Mouse (Mus musculus): ENCODE measurements around the gene Gm10277. TPM values are rescaled to one million over a fixed set of nuclear protein-coding genes. Genes with fewer than 3 reads are reported as not detected.
A peak's percentile ranks its signal among the peaks of the same experiment; 100 is the strongest.

Gene Gm10277
- total RNA-seq, 2 experiments from 2014 or later: not detected

DNA sequence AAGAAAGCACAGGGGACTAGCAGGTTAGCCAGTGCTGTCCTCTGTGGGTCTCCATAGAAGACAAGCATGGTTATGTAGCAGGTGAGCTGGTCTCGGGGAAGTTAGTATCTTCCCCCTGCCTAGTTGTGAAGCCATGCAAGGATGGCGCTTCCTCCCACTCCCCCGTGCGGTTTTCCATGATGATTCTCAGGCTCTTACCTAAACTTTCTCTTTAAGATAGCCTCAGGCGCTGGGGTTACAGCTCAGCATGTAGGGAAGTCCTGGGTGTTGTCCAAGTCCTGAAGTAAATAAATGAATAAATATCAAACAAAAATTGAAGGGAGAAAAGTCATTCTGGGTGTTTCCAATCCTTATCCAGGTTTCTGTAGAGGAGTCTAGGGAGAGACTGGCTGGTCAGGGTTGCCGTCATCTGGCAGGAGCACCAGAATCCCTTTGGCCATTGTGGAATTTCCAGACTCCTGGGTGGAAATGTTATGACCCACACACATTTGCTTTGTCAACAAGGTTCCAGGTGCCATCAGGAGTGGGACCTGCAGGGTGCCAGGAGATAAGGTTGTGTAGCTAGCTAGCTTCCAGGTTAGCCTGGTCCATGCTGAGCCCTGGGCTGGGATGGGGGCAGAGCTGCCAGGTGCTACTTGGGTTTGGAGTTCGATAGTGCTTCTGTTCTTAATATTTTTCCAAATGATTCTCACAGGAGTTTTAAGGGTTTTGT is 5.3 kb downstream of the Gm10277 start:
- intact Hi-C loops (cut with DNase I): no loop called here
- DNase-seq (ENCODE audit: extremely low spot score in 1 of 2, low spot score in 2 of 2): no peak

DNA sequence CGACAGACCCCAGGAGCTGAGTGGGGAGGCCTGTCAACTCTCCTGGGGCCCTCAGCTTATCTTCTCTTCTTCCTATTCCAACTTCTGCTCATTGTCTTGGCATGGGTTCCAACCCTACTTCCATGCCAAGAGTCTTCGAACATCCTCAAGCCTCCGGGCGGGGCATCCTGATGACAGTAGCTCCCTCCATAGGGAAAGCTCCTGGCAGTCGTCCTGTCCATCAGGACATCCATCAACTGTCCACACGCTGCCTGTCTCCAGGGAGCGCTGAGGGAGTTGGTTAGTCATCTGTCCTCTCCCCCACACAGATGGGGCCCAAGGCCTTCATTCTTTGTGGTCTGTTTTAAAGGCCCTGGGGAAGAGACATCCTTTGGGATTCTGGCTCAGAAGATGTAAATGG is 6.5 kb downstream of the Gm10277 start:
- DNase-seq (ENCODE audit: extremely low spot score in 1 of 2, low spot score in 2 of 2): no peak
- intact Hi-C loops (cut with DNase I): no loop called here

DNA sequence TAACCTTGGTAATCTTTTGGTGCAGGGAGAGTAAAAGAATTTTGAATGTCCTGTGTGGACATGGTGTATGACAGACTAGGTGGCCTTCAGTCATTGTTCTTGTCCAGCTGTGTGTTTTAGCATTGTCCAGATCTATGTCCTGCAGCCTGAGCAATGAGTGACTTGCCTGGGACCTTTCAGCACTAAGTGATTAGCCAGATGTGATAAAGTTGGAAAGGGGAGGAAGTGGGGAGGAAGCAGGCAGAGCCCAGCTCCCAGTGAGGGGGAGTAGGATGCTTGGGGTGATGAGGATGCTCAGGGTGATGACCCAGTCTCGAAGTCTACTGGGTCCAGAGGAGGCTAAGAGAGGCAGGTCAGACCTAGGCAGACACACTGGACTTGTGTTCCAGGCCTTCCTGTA is 8.3 kb downstream of the Gm10277 start:
- intact Hi-C loops (cut with DNase I): no loop called here
- no peak for DNase-seq (ENCODE audit: extremely low spot score in 1 of 2, low spot score in 2 of 2)

DNA sequence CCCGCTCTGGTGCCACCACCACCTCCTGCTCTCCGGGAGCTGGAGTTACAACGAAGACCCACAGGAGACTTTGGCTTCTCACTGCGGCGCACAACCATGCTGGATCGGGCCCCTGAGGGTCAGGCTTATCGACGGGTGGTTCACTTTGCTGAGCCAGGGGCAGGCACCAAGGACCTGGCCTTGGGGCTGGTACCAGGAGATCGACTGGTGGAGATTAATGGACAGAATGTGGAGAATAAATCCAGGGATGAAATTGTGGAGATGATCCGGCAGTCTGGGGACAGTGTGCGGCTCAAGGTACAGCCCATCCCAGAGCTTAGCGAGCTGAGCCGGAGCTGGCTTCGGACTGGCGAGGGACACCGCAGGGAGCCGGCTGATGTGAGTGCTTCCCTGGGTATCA is 9.6 kb downstream of the Gm10277 start:
- intact Hi-C loops (cut with DNase I): no loop called here
- DNase-seq (ENCODE audit: extremely low spot score in 1 of 2, low spot score in 2 of 2): no peak

DNA sequence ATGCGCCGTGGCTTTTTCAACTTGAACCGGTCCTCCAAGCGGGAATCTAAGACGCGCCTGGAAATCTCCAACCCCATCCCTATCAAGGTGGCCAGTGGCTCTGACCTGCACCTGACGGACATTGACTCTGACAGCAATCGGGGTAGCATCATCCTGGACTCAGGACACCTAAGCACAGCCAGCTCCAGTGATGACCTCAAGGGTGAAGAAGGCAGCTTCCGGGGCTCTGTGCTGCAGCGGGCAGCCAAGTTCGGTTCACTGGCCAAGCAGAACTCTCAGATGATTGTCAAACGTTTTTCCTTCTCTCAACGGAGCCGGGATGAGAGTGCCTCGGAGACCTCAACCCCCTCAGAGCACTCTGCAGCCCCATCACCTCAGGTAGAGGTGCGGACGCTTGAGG is 10.1 kb downstream of the Gm10277 start:
- no peak for DNase-seq (ENCODE audit: extremely low spot score in 1 of 2, low spot score in 2 of 2)
- intact Hi-C loops (cut with DNase I): no loop called here

DNA sequence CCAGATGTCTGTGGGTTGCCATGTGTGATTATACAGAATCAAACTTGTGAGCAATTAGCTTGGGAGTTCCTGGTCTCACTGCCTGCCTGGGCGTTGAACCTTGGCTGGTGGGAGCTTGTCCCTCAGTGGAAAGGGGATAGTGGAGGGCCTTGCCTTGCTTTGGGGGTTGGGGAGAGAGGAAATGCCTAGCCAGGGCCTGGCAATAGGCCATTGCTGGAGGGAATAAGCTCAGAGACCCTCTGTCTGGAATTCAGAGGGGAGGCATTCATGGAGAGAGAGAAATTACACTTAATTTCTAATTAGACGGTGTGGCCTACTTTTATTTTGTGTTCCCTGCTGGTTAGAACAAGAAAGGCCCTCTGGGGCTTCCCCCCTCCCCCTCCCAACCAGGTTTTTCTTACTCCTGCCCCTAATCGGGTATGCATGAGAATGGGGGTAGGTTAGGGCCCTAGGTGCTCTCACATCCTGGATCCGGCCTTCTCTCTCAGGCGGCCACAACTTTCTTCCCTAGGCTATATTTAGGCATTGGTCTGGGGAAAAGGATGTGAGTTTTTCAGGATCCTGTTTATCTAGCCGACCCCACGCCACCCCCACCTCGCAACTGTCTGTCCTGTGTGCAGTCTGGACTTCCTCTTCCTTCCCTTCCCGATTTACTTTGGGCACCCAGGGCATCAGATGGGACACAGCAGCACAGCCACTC is 11.7 kb downstream of the Gm10277 start:
- intact Hi-C loops (cut with DNase I): no loop called here
- peak in 1 of 2 experiments; percentile 66 for DNase-seq (ENCODE audit: extremely low spot score in 1 of 2, low spot score in 2 of 2)

DNA sequence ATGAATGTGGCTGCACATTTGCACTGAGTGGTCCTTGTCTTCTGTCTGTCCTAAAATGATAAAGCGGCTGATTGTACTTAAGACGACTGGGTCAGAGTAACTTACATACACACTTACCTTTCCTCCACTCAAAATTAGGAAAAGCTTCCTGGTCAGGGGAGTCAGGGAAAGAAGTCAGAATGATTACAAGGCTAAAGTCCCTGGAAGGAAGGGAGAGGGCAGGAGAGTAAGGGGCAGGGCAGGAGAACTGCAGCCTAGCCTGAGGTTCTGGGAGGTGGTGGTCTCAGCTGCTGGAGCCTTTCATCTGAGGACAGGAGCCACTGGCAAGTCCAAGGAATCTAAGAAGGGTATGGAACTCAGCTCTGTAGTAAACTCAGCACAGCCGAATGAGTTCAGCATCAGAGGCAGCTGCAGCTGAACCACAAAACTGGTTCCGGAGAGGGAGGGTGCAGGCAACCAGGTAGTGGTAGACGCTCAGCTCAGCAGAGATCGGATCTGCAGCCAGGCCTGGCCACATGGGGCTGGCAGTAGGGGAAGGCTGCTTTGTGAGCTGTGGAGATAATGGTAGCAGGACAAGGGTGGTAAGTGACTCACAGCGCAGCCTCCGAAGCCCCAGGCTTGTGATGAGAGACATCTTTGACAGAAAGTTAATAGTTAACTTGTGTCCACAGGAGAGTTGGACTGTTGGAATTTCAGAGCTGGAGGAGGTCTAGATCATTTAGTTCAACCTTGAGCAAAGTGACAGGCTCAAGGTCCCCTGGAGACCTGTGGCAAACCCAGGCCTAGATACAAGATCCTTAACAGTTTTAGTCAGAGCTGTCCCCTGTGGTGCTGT is 15.5 kb downstream of the Gm10277 start:
- intact Hi-C loops (cut with DNase I): no loop called here
- DNase-seq (ENCODE audit: extremely low spot score in 1 of 2, low spot score in 2 of 2): no peak

DNA sequence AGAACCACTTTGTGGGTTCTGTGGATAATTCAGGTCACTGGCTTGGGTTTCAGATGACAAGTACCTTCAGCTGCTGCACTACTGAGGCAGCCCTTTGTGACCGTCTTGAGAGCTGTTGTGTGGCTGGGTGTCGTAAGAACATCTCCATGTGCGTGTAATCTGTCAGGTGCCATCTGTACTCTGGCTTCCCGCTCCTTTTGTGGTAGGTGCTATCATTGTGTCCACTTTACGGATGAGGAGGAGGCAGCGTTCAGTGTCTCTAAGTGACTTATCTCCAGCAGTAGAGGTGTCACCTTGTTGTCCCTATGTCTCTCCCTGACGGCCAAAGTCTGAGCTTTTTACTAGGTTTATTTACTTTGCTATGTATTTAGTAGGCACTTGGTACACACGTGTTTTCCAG is 17.2 kb downstream of the Gm10277 start:
- intact Hi-C loops (cut with DNase I): no loop called here
- no peak for DNase-seq (ENCODE audit: extremely low spot score in 1 of 2, low spot score in 2 of 2)

DNA sequence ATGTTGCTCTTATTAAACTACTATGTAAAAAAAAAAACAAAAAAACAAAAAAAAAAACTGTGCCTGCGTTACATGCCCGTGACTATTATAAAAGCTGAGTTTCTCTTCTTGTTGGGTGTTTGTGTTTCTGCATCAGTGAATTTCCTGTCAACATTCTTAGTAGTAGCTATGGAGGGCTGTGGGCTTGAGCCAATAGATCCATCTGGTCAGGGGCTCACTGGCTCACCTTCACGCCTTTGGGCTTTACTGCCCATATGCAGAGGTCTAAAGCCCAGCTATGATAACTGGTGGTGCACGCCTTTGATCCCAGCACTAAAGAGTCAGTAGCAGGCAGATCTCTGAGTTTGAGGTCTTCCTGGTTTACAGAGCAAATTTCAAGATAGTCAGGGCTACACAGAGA is 18.1 kb downstream of the Gm10277 start:
- intact Hi-C loops (cut with DNase I): no loop called here
- DNase-seq (ENCODE audit: extremely low spot score in 1 of 2, low spot score in 2 of 2): no peak

DNA sequence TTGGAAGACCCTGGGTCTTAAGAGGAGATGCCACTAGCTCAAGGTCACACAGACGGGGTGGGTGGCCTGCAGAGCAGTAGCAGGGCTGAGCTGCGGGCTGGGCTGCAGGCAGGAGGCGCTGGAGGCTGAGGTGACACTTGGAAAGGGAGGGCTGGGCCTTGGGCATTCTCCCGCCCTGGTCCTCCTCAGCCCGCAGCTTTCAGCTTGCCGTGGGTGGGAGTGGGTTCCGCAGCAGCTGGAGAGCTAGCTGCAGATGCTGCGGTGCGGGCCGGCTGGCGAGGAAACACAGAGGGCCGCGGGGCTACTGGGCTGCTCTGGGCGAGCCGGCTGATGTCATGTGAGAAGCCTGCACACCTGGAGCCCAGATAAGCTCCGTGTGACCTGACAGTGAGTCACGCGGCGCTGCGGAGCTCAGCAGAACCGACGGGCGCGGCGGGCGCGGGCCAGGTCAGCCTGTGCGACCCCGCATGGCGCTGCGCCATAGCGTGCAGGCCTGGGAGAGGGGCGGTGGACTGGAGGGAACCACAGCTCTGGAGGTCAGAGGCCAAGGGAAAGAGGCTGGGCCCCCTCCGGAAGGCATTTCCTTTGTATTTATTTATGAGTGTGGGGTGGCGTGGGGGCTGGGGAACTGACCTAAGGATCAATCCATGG is 21.1 kb downstream of the Gm10277 start:
- intact Hi-C loops (cut with DNase I): no loop called here
- peak in 1 of 2 experiments; percentile 80 for DNase-seq (ENCODE audit: extremely low spot score in 1 of 2, low spot score in 2 of 2)

DNA sequence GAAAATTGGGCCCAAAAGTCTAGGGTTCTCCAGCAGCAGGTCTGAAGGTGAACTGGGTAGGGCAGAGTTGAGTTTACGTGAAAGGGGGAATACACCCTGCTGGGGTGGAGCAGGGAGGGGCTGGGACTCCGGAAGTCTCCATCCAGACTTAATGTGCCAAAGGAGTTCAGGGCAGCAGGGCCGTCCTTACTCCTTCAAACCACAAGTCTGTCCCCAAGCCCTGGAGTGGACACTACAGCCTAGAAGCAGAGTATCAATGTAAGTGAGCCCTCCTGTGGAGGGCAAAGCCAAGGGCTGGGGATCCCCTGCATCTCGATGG is 22.1 kb downstream of the Gm10277 start:
- no peak for DNase-seq (ENCODE audit: extremely low spot score in 1 of 2, low spot score in 2 of 2)
- intact Hi-C loops (cut with DNase I): loop anchor here (2.0 kb wide), 1 partner anchor 27 kb away; no protein-coding TSS in a partner anchor

DNA sequence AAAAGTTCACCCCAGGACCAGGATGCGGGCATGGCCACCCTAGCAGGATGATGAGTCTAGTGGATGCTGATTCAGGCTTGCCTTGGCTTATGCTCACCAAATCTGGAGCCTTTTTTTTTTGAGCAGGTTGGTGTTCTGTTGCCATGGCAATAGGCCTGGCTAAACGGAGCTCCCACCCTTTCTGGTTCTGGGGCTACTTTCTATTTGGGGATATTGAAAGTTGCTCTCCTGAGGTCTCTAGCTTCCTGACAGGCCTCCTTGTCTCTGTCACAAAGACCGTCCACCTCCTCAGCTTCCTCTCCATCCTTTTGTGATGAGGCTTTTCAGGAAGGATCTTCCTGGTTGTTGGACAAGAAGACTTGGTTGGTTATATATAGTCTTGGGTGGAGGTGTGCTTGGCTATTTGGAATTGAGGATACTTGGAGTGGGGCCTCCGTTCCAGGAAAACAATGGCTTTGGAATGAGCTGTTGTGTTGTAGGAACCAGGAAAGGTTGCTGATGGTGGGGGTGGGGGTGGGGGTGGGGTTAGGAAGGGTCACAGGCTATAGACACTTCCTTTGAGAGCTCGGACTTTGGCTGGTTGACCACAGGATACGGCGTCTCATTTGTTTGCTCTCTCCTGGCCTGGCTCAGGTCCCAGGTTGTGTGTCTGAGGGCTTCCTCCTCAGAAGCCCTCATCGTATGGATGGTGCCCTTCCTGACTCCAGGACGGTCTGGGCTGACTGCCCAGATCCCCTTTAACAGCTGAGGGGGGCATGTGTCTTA is 22.7 kb downstream of the Gm10277 start:
- peak in 1 of 2 experiments; percentile 62 for DNase-seq (ENCODE audit: extremely low spot score in 1 of 2, low spot score in 2 of 2)
- intact Hi-C loops (cut with DNase I): loop anchor here (2.0 kb wide), 1 partner anchor 28 kb away; no protein-coding TSS in a partner anchor

DNA sequence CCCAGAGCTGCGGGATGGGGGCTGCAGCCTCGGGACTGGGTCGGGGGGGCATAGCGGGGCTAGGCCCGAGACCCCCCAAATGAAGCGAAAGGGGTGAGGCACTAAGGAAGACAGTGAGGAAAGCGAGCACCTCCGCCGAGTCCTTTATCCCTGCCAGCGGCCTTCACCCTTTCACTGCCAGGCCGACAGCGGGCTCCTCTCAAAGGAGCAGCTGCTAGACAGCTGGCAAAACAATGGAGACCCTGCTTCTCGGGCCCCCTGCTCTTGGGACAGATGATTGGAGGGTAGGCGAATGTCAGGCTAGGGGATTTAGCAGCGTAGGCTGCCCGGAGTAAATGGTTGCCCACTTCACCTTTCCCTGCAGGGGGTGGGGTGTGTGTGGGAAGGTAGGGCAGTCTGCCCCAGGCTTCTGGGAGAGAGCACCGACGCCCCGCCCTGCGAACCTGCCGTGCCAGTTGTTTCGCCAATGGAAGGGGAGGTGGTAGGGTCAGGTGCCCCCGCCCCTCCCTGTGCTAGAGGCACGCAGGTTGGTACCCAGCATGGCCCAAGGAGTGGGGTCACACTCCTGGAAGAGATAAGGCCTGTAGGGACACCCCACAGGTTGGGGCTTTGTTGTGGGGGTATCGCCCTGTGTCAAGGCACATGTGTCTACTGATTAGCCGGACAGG is 23.7 kb downstream of the Gm10277 start:
- peak in 1 of 2 experiments; percentile 69 for DNase-seq (ENCODE audit: extremely low spot score in 1 of 2, low spot score in 2 of 2)
- intact Hi-C loops (cut with DNase I): loop anchor here (2.0 kb wide), 1 partner anchor 29 kb away; no protein-coding TSS in a partner anchor

DNA sequence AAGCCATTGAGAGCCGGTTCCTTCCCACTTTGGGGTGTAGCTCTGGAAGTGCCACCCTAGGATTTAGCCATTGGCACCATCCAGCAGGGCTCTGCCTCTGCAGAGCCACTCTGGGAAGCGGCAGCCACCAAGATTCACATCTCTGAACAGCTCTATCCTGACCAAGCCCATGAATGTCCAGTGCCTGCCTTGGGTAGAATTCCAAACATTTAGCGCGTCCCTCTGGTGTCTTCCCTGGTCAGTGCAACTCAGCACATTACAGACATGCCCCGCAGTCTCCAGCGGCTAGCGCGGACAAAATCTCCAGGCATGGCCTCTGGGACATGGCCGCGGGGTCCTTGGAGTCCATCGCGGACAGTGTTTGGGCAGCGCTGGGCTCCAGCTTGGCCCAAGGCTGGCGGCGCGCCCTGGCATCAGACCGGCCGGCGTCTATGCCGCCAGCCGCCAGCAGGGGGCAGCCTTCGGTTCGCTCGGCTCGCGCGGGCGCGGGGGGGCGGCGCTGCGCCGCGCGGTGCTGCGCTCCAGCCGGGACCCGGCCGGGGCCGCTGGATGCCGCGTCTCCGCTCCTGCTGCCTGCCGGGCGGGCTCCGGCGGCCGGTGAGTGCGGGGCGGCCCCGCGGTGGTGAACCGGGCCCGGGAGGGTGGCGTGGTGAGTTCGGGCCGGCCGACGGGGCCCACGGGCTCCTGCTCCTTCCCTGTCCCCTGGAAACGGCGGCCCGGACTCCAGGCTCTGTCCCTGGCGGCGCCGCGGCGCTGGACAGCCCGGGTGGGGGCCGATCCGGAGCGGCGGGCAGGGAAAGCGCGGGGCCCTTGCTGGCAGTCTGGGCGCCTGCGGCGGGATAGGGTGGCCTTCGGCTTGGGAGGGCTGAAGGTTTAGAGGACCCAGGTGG is 24.5 kb downstream of the Gm10277 start, which contains the start of gene Myo18a:
Gene Myo18a (plus strand): TSS at position 464 of the 890 bp plus-strand sequence.
- peak; percentile 52 to 89 for DNase-seq (ENCODE audit: extremely low spot score in 1 of 2, low spot score in 2 of 2)
- intact Hi-C loops (cut with DNase I): no loop called here

DNA sequence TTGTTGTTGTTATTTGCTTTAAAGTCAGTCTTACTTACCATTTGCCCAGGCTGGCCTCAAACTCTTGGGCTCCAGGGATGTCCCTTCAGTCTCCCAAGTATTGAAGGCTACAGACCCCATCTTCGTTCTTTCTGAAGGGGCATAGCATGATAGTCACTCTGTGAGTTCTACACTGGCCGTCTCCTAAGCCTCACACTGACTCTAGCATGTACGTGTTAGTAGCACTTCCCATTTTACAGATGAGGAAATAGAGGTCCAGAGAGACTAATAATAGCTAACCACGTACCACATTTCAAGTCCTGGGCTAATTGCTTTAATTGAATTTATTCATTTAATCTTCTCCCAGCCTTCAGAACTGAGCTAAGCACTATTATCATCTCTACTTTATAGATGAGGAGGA is 27.5 kb downstream of the Gm10277 start:
- intact Hi-C loops (cut with DNase I): no loop called here
- DNase-seq (ENCODE audit: extremely low spot score in 1 of 2, low spot score in 2 of 2): no peak

DNA sequence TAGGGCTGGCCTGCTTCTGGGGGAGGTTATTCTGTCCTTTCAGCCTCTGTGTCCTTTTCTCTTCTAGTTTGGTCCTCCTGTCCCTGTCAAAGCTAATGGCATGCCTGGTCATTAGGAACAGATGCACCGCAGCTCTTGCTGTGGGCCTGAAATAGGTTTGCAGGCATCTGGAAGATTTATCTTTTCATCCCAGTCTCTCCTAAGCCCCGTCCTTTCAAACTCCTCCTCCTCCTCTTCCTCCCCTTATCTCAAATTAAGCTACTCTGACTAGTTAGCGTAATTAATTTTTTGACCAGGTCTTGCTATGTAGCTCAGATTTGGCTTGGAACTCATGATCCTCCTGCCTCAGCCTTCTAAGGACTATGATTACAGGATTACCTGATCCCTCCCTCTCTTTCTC is 34.1 kb downstream of the Gm10277 start:
- DNase-seq (ENCODE audit: extremely low spot score in 1 of 2, low spot score in 2 of 2): no peak
- intact Hi-C loops (cut with DNase I): no loop called here

DNA sequence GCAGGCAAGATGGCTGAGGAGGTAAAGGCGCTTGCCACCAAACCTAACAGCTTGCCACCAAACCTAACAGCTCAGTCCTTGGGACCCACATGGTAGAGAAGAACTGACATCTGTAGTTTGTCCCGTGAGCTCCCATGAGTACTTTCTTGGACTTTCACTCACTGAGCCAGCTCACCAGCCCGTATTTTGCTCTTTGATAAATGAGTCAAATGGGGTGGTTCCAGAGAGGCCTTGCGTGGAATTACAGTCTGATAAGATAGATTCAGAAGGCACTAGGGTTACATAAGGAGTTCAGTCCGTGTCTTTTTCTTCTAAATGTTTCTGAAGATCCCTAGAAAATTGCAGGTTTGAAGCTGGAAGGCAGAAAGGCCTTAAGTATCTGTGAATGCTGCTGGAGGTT is 35.0 kb downstream of the Gm10277 start:
- intact Hi-C loops (cut with DNase I): no loop called here
- DNase-seq (ENCODE audit: extremely low spot score in 1 of 2, low spot score in 2 of 2): no peak

Data from left cerebral cortex, postnatal 10 days (tissue).